Comparison of ENCODE assay signal across 13 mouse cellular contexts in the genomic region with DNA sequence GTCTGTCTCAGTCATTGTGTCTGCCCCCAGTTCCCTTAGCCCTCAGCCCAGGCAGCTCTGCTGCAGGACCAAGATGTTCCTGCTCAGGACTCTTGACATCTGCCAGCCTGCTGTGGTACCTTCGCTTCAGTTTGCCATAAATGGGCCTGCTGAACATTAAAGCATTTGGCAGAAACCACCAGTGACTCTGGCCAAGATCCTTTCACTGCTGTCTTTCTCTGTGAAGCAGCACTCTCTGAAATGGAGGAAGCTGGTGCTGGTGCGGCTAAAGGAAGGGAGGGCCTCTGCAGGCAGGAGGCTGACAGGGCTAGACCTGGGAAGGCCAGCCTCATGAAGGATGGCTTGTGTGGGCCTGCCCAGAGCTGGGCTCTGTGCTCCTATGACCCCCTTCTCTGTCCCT. TPM values are rescaled to one million over a fixed set of nuclear protein-coding genes. Genes with fewer than 3 reads are reported as not detected.
DNase-seq lines count a peak whose midpoint lies in the region; ATAC-seq and TF ChIP-seq lines count a peak whose summit lies in the region.
"Had no signal": no experiment of that assay in that cellular context is flagged by ENCODE, and none has a peak within 500 bp of the region (broad histone marks: within the 10 kb centered on the region; RNA-seq: fewer than 3 reads in every experiment).

No protein-coding gene starts in this region.

- peak; percentile 41 for DNase-seq in forebrain, embryonic 14.5 days (ENCODE audit: low spot score)
- DNase-seq in forebrain, embryonic 10.5 days (ENCODE audit: extremely low spot score, low spot score): no peak
- peak; percentile 63 for DNase-seq in midbrain, postnatal 0 days (ENCODE audit: low spot score)
- DNase-seq in midbrain, embryonic 14.5 days: no peak
- DNase-seq: B cell, adult 2 months; thymus, adult 2 months had no signal

- no peak overlapping the region for H3K4me3 ChIP-seq in forebrain, embryonic 14.5 days (ENCODE audit: low read depth, low read length)
- no peak overlapping the region for H3K4me3 ChIP-seq in forebrain, embryonic 10.5 days
- H3K4me3 ChIP-seq in intestine, embryonic 15.5 days (replicated peaks): no peak overlapping the region
- no peak overlapping the region for H3K4me3 ChIP-seq in intestine, postnatal 0 days (ENCODE audit: low read depth, low read length)
- no peak overlapping the region for H3K4me3 ChIP-seq in midbrain, postnatal 0 days (ENCODE audit: low read depth, low read length)
- no peak overlapping the region for H3K4me3 ChIP-seq in midbrain, embryonic 14.5 days (replicated peaks; ENCODE audit: low read depth, low read length)
- H3K4me3 ChIP-seq: neural tube, embryonic 15.5 days had no signal

- peaks cover 14% of the 10 kb centered on the region; the same call in 1 of the 2 replicates for H3K36me3 ChIP-seq in forebrain, embryonic 14.5 days (ENCODE audit: control insufficient read depth, insufficient read depth, low read length)
- peaks cover 6% of the 10 kb centered on the region; the same call in 1 of the 2 replicates for H3K36me3 ChIP-seq in forebrain, embryonic 10.5 days (replicated peaks)
- H3K36me3 ChIP-seq in intestine, embryonic 15.5 days: no peaks in the 10 kb centered on the region
- H3K36me3 ChIP-seq in intestine, postnatal 0 days (ENCODE audit: control insufficient read depth, insufficient read depth): peaks cover 6% of the 10 kb centered on the region
- peaks cover 6% of the 10 kb centered on the region; the same call in 1 of the 2 replicates for H3K36me3 ChIP-seq in midbrain, postnatal 0 days (ENCODE audit: insufficient read depth, low read length)
- H3K36me3 ChIP-seq in midbrain, embryonic 14.5 days (ENCODE audit: control insufficient read depth, insufficient read depth, low read length): peaks cover 18% of the 10 kb centered on the region

- no peaks in the 10 kb centered on the region for H3K9me3 ChIP-seq in forebrain, embryonic 14.5 days (replicated peaks; ENCODE audit: control insufficient read depth, low read length)
- no peaks in the 10 kb centered on the region for H3K9me3 ChIP-seq in forebrain, embryonic 10.5 days
- no peaks in the 10 kb centered on the region for H3K9me3 ChIP-seq in intestine, embryonic 15.5 days
- no peaks in the 10 kb centered on the region for H3K9me3 ChIP-seq in intestine, postnatal 0 days (ENCODE audit: control insufficient read depth)
- no peaks in the 10 kb centered on the region for H3K9me3 ChIP-seq in midbrain, postnatal 0 days (ENCODE audit: low read length)
- H3K9me3 ChIP-seq in midbrain, embryonic 14.5 days (ENCODE audit: control insufficient read depth, low read length): no peaks in the 10 kb centered on the region
- H3K9me3 ChIP-seq: neural tube, embryonic 15.5 days had no signal

- H3K27ac ChIP-seq in forebrain, embryonic 14.5 days (ENCODE audit: low read depth, low read length): no peak overlapping the region
- no peak overlapping the region for H3K27ac ChIP-seq in forebrain, embryonic 10.5 days
- no peak overlapping the region for H3K27ac ChIP-seq in intestine, embryonic 15.5 days
- H3K27ac ChIP-seq in intestine, postnatal 0 days (ENCODE audit: low read depth, low read length): no peak overlapping the region
- H3K27ac ChIP-seq in midbrain, postnatal 0 days (ENCODE audit: low read depth, low read length): no peak overlapping the region
- H3K27ac ChIP-seq in midbrain, embryonic 14.5 days (replicated peaks; ENCODE audit: low read depth, low read length): no peak overlapping the region
- H3K27ac ChIP-seq: neural tube, embryonic 15.5 days had no signal

- no peak for ATAC-seq in forebrain, embryonic 14.5 days
- ATAC-seq in intestine, embryonic 15.5 days: 0 out of 2 replicates have a peak, but pooled peaks have one; percentile 36
- no peak for ATAC-seq in intestine, postnatal 0 days
- ATAC-seq in midbrain, postnatal 0 days (ENCODE audit: low FRiP score): no peak
- ATAC-seq in midbrain, embryonic 14.5 days (ENCODE audit: low FRiP score, low TSS enrichment): no peak
- ATAC-seq in hematopoietic stem cell, adult 5-6 weeks (replicated peaks in 1 of 2; ENCODE audit: insufficient read depth in 1 of 2, low FRiP score in 2 of 2, low TSS enrichment in 1 of 2, low read depth in 1 of 2, poor library complexity in 2 of 2, severe bottlenecking in 2 of 2): peak; percentile 71 to 77
- ATAC-seq in megakaryocyte-erythroid progenitor cell, adult 5-6 weeks (replicated peaks; ENCODE audit: low FRiP score, low TSS enrichment, poor library complexity, severe bottlenecking): no peak
- ATAC-seq: activated CD4-positive, CD25-positive, alpha-beta regulatory T cell, adult 4 months; midbrain, embryonic 16.5 days had no signal

- H3K4me2 ChIP-seq in forebrain, embryonic 14.5 days (ENCODE audit: low read length): no peak overlapping the region
- H3K4me2 ChIP-seq in intestine, embryonic 15.5 days (replicated peaks): no peak overlapping the region
- H3K4me2 ChIP-seq in intestine, postnatal 0 days (replicated peaks; ENCODE audit: low read depth): no peak overlapping the region
- no peak overlapping the region for H3K4me2 ChIP-seq in midbrain, postnatal 0 days (ENCODE audit: low read depth, low read length, poor library complexity, severe bottlenecking)
- no peak overlapping the region for H3K4me2 ChIP-seq in midbrain, embryonic 14.5 days (ENCODE audit: low read length)
- H3K4me2 ChIP-seq: neural tube, embryonic 15.5 days had no signal

- no peaks in the 10 kb centered on the region for H3K27me3 ChIP-seq in forebrain, embryonic 14.5 days (replicated peaks; ENCODE audit: control insufficient read depth, insufficient read depth, low read length)
- H3K27me3 ChIP-seq in forebrain, embryonic 10.5 days (ENCODE audit: poor library complexity, severe bottlenecking): no peaks in the 10 kb centered on the region
- H3K27me3 ChIP-seq in intestine, embryonic 15.5 days (replicated peaks): no peaks in the 10 kb centered on the region
- H3K27me3 ChIP-seq in intestine, postnatal 0 days (replicated peaks; ENCODE audit: control insufficient read depth, insufficient read depth, low read length): no peaks in the 10 kb centered on the region
- H3K27me3 ChIP-seq in midbrain, postnatal 0 days (ENCODE audit: insufficient read depth, low read length): no peaks in the 10 kb centered on the region
- no peaks in the 10 kb centered on the region for H3K27me3 ChIP-seq in midbrain, embryonic 14.5 days (ENCODE audit: control insufficient read depth, insufficient read depth, low read length)
- H3K27me3 ChIP-seq: neural tube, embryonic 15.5 days had no signal

- H3K4me1 ChIP-seq in forebrain, embryonic 14.5 days (ENCODE audit: control insufficient read depth, insufficient read depth, low read length): no peaks in the 10 kb centered on the region
- H3K4me1 ChIP-seq in forebrain, embryonic 10.5 days: no peaks in the 10 kb centered on the region
- 0 out of 2 replicates have a peak, but pooled peaks cover 3% of the 10 kb centered on the region for H3K4me1 ChIP-seq in intestine, embryonic 15.5 days (replicated peaks)
- H3K4me1 ChIP-seq in intestine, postnatal 0 days (replicated peaks; ENCODE audit: control insufficient read depth, insufficient read depth, low read length): no peaks in the 10 kb centered on the region
- no peaks in the 10 kb centered on the region for H3K4me1 ChIP-seq in midbrain, postnatal 0 days (ENCODE audit: insufficient read depth, low read length)
- H3K4me1 ChIP-seq in midbrain, embryonic 14.5 days (ENCODE audit: control insufficient read depth, insufficient read depth, low read length): no peaks in the 10 kb centered on the region
- H3K4me1 ChIP-seq: neural tube, embryonic 15.5 days had no signal

- 70% methylated on average over 2 of the region's 2 CpGs for whole genome bisulfite sequencing in forebrain, embryonic 14.5 days
- WGBS in forebrain, embryonic 10.5 days: 88% methylated on average over 2 of the region's 2 CpGs
- 63% methylated on average over 2 of the region's 2 CpGs for WGBS in intestine, embryonic 15.5 days
- 73% methylated on average over 2 of the region's 2 CpGs for WGBS in intestine, postnatal 0 days
- WGBS in midbrain, postnatal 0 days: 81% methylated on average over 2 of the region's 2 CpGs
- WGBS in midbrain, embryonic 14.5 days: 84% methylated on average over 2 of the region's 2 CpGs

- no peak for TF ChIP-seq CTCF in intestine, postnatal 0 days (IDR thresholded peaks at IDR 0.05; ENCODE audit: low read depth)
- TF ChIP-seq CTCF in midbrain, postnatal 0 days (IDR thresholded peaks at IDR 0.05): no peak

- no peak overlapping the region for H3K9ac ChIP-seq in forebrain, embryonic 14.5 days (ENCODE audit: low read length)
- no peak overlapping the region for H3K9ac ChIP-seq in intestine, embryonic 15.5 days
- H3K9ac ChIP-seq in intestine, postnatal 0 days (ENCODE audit: low read depth, low read length): no peak overlapping the region
- 0 out of 2 replicates have a peak overlapping the region, but pooled peaks have one; percentile 8 for H3K9ac ChIP-seq in midbrain, postnatal 0 days (replicated peaks; ENCODE audit: low read length, poor library complexity, severe bottlenecking)
- H3K9ac ChIP-seq in midbrain, embryonic 14.5 days (replicated peaks; ENCODE audit: low read length): no peak overlapping the region
- H3K9ac ChIP-seq: neural tube, embryonic 15.5 days had no signal

RNA-seq across cellular contexts. Expression of gene Rbm18, which starts 46.7 kb away (rescaled TPM):
- 166 and 187 TPM in 2 replicates for polyA plus RNA-seq in forebrain, embryonic 14.5 days (2014; fragmentation: Nextera tagmentation; extraction: Ambion mirVana)
- 71.8 and 72.1 TPM in 2 replicates for polyA plus RNA-seq in forebrain, embryonic 10.5 days (2016; fragmentation: Nextera tagmentation; extraction: Ambion mirVana)
- 49.0 and 54.4 TPM in 2 replicates for polyA plus RNA-seq in intestine, embryonic 15.5 days (2015; fragmentation: Nextera tagmentation; extraction: Ambion mirVana)
- polyA plus RNA-seq in intestine, postnatal 0 days (2015; fragmentation: Nextera tagmentation; extraction: Ambion mirVana): 26.5 and 28.9 TPM in 2 replicates
- total RNA-seq in midbrain, postnatal 0 days (2014; rRNA removed): 56.6 and 59.0 TPM in 2 replicates
- polyA plus RNA-seq in midbrain, postnatal 0 days (2015; fragmentation: Nextera tagmentation; extraction: Ambion mirVana): 99.6 and 102 TPM in 2 replicates
- 151 and 172 TPM in 2 replicates for polyA plus RNA-seq in midbrain, embryonic 14.5 days (2014; fragmentation: Nextera tagmentation; extraction: Ambion mirVana)
- 34.5 and 38.0 TPM in 2 replicates for total RNA-seq in hematopoietic stem cell, adult 5-6 weeks (2017)
- 16.6 and 17.7 TPM in 2 replicates for total RNA-seq in megakaryocyte-erythroid progenitor cell, adult 5-6 weeks (2014; fragmentation: Nextera tagmentation)
- total RNA-seq in megakaryocyte-erythroid progenitor cell, adult 5-6 weeks (2017): 19.1 and 25.0 TPM in 2 replicates

RNA-seq across cellular contexts. Expression of gene Ptgs1, which starts 46.9 kb away (rescaled TPM):
- polyA plus RNA-seq in forebrain, embryonic 14.5 days (2014; fragmentation: Nextera tagmentation; extraction: Ambion mirVana): 3.7 and 3.8 TPM in 2 replicates
- 2.2 and 3.6 TPM in 2 replicates for polyA plus RNA-seq in forebrain, embryonic 10.5 days (2016; fragmentation: Nextera tagmentation; extraction: Ambion mirVana)
- polyA plus RNA-seq in intestine, embryonic 15.5 days (2015; fragmentation: Nextera tagmentation; extraction: Ambion mirVana): 24.7 and 26.0 TPM in 2 replicates
- polyA plus RNA-seq in intestine, postnatal 0 days (2015; fragmentation: Nextera tagmentation; extraction: Ambion mirVana): 29.5 and 31.0 TPM in 2 replicates
- total RNA-seq in midbrain, postnatal 0 days (2014; rRNA removed): 10.5 and 11.4 TPM in 2 replicates
- polyA plus RNA-seq in midbrain, postnatal 0 days (2015; fragmentation: Nextera tagmentation; extraction: Ambion mirVana): 6.6 and 8.0 TPM in 2 replicates
- polyA plus RNA-seq in midbrain, embryonic 14.5 days (2014; fragmentation: Nextera tagmentation; extraction: Ambion mirVana): 2.2 and 4.3 TPM in 2 replicates
- 28.5 and 46.1 TPM in 2 replicates for total RNA-seq in hematopoietic stem cell, adult 5-6 weeks (2017)
- total RNA-seq in megakaryocyte-erythroid progenitor cell, adult 5-6 weeks (2014; fragmentation: Nextera tagmentation): 1.2 and 8.5 TPM in 2 replicates
- 0.47 and 9.1 TPM in 2 replicates for total RNA-seq in megakaryocyte-erythroid progenitor cell, adult 5-6 weeks (2017)

RNA-seq across cellular contexts. Expression of gene Mrrf, which starts 47.1 kb away (rescaled TPM):
- 37.2 and 39.9 TPM in 2 replicates for polyA plus RNA-seq in forebrain, embryonic 14.5 days (2014; fragmentation: Nextera tagmentation; extraction: Ambion mirVana)
- 24.2 and 28.7 TPM in 2 replicates for polyA plus RNA-seq in forebrain, embryonic 10.5 days (2016; fragmentation: Nextera tagmentation; extraction: Ambion mirVana)
- 35.1 and 35.9 TPM in 2 replicates for polyA plus RNA-seq in intestine, embryonic 15.5 days (2015; fragmentation: Nextera tagmentation; extraction: Ambion mirVana)
- polyA plus RNA-seq in intestine, postnatal 0 days (2015; fragmentation: Nextera tagmentation; extraction: Ambion mirVana): 17.3 and 20.4 TPM in 2 replicates
- total RNA-seq in midbrain, postnatal 0 days (2014; rRNA removed): 12.2 and 13.7 TPM in 2 replicates
- 16.7 and 16.8 TPM in 2 replicates for polyA plus RNA-seq in midbrain, postnatal 0 days (2015; fragmentation: Nextera tagmentation; extraction: Ambion mirVana)
- polyA plus RNA-seq in midbrain, embryonic 14.5 days (2014; fragmentation: Nextera tagmentation; extraction: Ambion mirVana): 30.6 and 33.6 TPM in 2 replicates
- 31.3 and 52.2 TPM in 2 replicates for total RNA-seq in hematopoietic stem cell, adult 5-6 weeks (2017)
- 22.5 and 23.4 TPM in 2 replicates for total RNA-seq in megakaryocyte-erythroid progenitor cell, adult 5-6 weeks (2014; fragmentation: Nextera tagmentation)
- 31.1 and 85.3 TPM in 2 replicates for total RNA-seq in megakaryocyte-erythroid progenitor cell, adult 5-6 weeks (2017)

Comparison
In these comparisons a context has a peak if more than half of its experiments do, and no peak if none do; other contexts are left out.
1. ATAC-seq: peak in intestine, embryonic 15.5 days (single experiment) and hematopoietic stem cell, adult 5-6 weeks (2 of 2); none in forebrain, embryonic 14.5 days (single experiment), intestine, postnatal 0 days (single experiment), midbrain, postnatal 0 days (single experiment), midbrain, embryonic 14.5 days (single experiment) and megakaryocyte-erythroid progenitor cell, adult 5-6 weeks (single experiment).
2. DNase-seq: peak in forebrain, embryonic 14.5 days (single experiment) and midbrain, postnatal 0 days (single experiment); none in forebrain, embryonic 10.5 days (single experiment) and midbrain, embryonic 14.5 days (single experiment).